Mouse (Mus musculus) midbrain, embryonic 15.5 days (tissue): ENCODE measurements around the gene Lfng. TPM values are rescaled to one million over a fixed set of nuclear protein-coding genes. Genes with fewer than 3 reads are reported as not detected.

Experiments used
- ATAC-seq: fragments of 200-750 bp; cut with Nextera tagmentation; replicated peaks from 2 replicates; pipeline ENCODE4 v1.8.0; 2017; ENCODE audit warnings: moderate TSS enrichment
- H3K27ac ChIP-seq: fragments of 300-500 bp; sonication (generic); 2 replicates; pipeline ENCODE4 v1.5.1; 2015; ENCODE audit warnings: mild to moderate bottlenecking, inconsistent platforms
- H3K27me3 ChIP-seq: fragments of 300-500 bp; sonication (generic); replicated peaks from 2 replicates; pipeline ENCODE4 v1.6.1; 2015; ENCODE audit warnings: inconsistent platforms
- H3K36me3 ChIP-seq: fragments of 300-500 bp; sonication (generic); replicated peaks from 2 replicates; pipeline ENCODE4 v1.6.1; 2015; ENCODE audit warnings: inconsistent platforms
- H3K4me1 ChIP-seq: fragments of 300-500 bp; sonication (generic); 2 replicates; pipeline ENCODE4 v1.6.1; 2015; ENCODE audit warnings: inconsistent platforms
- H3K4me2 ChIP-seq: fragments of 300-500 bp; sonication (generic); 2 replicates; pipeline ENCODE4 v1.6.1; 2015; ENCODE audit warnings: inconsistent platforms, mild to moderate bottlenecking, moderate library complexity
- H3K4me3 ChIP-seq: fragments of 300-500 bp; sonication (generic); 2 replicates; pipeline ENCODE4 v1.5.1; 2015; ENCODE audit warnings: mild to moderate bottlenecking, inconsistent platforms
- H3K9ac ChIP-seq: fragments of 300-500 bp; sonication (generic); 2 replicates; pipeline ENCODE4 v1.6.1; 2015; ENCODE audit warnings: mild to moderate bottlenecking, inconsistent platforms
- H3K9me3 ChIP-seq: fragments of 300-500 bp; sonication (generic); 2 replicates; pipeline ENCODE4 v1.6.1; 2016; ENCODE audit warnings: inconsistent platforms
- WGBS: fragments of 180-500 bp; shearing (Covaris S2); methylation state at CpG from one replicate; pipeline ENCODE4 v1.1.7; 2015; ENCODE audit warnings: mixed read lengths; 5-methylcytosine and 5-hydroxymethylcytosine counted together
- polyA plus RNA-seq: library from polyadenylated mRNA; unstranded; fragments of >200 nt; fragmentation: Nextera tagmentation; extraction: Ambion mirVana; gene quantifications from 2 replicates; pipeline ENCODE4 v1.2.1, GENCODE M21; 2015

Gene Lfng
- polyA plus RNA-seq, 1 experiment from 2014 or later = 20.4 TPM

- no peak overlapping the region for H3K9ac ChIP-seq
- ATAC-seq = no peak
- peaks cover 42% of the 10 kb centered on the region for H3K4me1 ChIP-seq
- H3K27ac ChIP-seq = no peak overlapping the region
- H3K4me2 ChIP-seq = no peak overlapping the region
- H3K4me3 ChIP-seq = no peak overlapping the region
- H3K9me3 ChIP-seq = no peaks in the 10 kb centered on the region
- WGBS = 86% methylated on average over 3 of the region's 3 CpGs
- peaks cover 24% of the 10 kb centered on the region; the same call in 1 of the 2 replicates for H3K36me3 ChIP-seq
- no peaks in the 10 kb centered on the region for H3K27me3 ChIP-seq
Measured at GRCm38 (mm10) chr5:140637989-140638388, 30.9 kb downstream of the Lfng start.

- Histone ChIP-seq H3K4me3 (no peak overlapping the region), H3K27me3 (no peaks in the 10 kb centered on the region), H3K36me3 (peaks cover 21% of the 10 kb centered on the region; the same call in 1 of the 2 replicates), H3K4me2 (no peak overlapping the region), H3K9ac (no peak overlapping the region), H3K27ac (no peak overlapping the region), H3K9me3 (no peaks in the 10 kb centered on the region), H3K4me1 (peaks cover 47% of the 10 kb centered on the region)
- 98% methylated on average over 6 of the region's 6 CpGs for WGBS
- ATAC-seq = no peak
Measured at GRCm38 (mm10) chr5:140638484-140638883, 31.4 kb downstream of the Lfng start.

GRCm38 (mm10) chr5:140639312-140639711 lies 32.2 kb downstream of the Lfng start:
- H3K4me2 ChIP-seq = no peak overlapping the region
- peaks cover 55% of the 10 kb centered on the region for H3K4me1 ChIP-seq
- no peak overlapping the region for H3K9ac ChIP-seq
- no peaks in the 10 kb centered on the region for H3K27me3 ChIP-seq
- no peak overlapping the region for H3K27ac ChIP-seq
- no peak overlapping the region for H3K4me3 ChIP-seq
- 82% methylated on average over 4 of the region's 4 CpGs for WGBS
- ATAC-seq = no peak
- peaks cover 16% of the 10 kb centered on the region; the same call in 1 of the 2 replicates for H3K36me3 ChIP-seq
- no peaks in the 10 kb centered on the region for H3K9me3 ChIP-seq

DNA sequence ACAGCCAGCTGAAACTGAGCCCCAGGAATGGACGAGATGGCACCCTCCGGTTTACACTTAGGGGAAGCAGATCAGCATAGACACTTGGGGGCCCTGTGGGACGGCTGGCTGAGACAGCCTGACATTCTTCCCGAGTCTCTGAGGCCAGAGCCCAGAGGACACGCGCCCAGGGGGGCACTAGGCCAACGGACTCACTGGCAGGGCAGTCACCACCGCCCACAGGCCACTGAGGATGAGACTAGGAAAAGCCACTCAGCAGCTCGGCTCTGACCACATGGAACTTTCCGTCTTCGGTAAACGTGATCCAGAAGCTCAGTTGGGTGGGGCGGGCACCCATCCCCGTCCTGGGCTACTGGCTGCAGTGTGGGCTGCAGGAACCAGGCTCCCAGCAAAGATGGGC lies 32.8 kb downstream of the Lfng start:
- WGBS = 81% methylated on average over 14 of the region's 14 CpGs
- Histone ChIP-seq H3K9ac (no peak overlapping the region), H3K4me2 (no peak overlapping the region), H3K27ac (no peak overlapping the region; the same call in 1 of the 2 replicates), H3K9me3 (no peaks in the 10 kb centered on the region), H3K4me1 (peaks cover 59% of the 10 kb centered on the region), H3K4me3 (no peak overlapping the region), H3K36me3 (peaks cover 11% of the 10 kb centered on the region; the same call in 1 of the 2 replicates), H3K27me3 (no peaks in the 10 kb centered on the region)
- ATAC-seq = no peak

DNA sequence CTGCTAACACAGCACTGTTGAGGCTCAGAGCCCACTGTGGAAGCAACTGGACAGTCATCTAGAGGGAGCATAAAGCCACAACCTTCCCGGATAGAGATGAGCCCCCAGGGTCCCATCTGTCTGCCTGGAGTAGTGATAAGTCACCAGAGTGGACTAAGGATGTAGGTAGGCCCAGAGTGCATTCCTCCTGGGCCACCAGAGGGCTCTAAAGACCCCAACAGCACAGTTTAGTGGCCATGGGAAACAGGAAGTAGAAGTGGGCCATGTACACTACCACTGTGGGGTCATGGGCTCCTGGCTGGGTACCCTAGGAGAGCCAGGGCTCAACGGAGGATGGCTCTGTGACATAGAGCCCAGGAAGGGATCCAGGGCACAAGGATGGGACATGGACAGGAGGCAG lies 33.7 kb downstream of the Lfng start:
- H3K36me3 ChIP-seq = peaks cover 3% of the 10 kb centered on the region; the same call in 1 of the 2 replicates
- no peak overlapping the region for H3K4me2 ChIP-seq
- no peaks in the 10 kb centered on the region for H3K27me3 ChIP-seq
- no peak overlapping the region for H3K27ac ChIP-seq
- no peak overlapping the region for H3K9ac ChIP-seq
- H3K9me3 ChIP-seq = no peaks in the 10 kb centered on the region
- H3K4me3 ChIP-seq = no peak overlapping the region
- 83% methylated on average over 2 of the region's 2 CpGs for WGBS
- H3K4me1 ChIP-seq = peaks cover 69% of the 10 kb centered on the region
- no peak for ATAC-seq

DNA sequence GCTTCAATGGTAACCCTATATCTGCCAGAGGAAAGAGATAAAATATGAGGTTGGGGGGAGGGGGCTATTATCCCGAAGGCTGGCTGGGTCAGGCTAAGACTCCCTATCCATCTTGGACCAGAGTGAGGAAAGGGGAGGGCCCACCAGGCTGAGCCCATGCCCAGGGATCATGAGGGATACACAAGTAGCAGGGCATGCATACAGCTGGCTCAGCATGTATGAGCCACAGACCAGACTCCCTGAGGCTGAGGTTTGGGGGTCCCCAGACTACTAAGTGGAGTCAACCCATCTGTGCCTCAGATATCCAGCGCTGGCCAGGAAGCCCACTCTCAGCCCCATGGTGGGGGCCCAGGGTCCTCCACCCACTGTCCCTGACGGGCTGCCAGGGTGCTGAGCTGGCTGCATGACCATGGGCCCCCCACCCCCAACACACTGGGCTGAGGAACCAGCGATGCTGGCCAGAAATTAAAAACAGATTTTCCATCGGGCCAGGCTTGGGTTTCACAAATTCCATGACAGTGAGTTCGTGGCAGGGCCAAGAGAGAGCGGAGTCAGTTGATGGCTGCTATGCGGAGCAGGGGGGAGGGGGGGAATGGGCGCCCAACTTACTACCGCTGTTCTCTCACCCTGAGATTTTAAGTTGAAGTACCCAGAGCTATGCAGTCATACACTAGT lies 34.3 kb downstream of the Lfng start:
- ATAC-seq = 0 out of 2 replicates have a peak, but pooled peaks have one; percentile 13
- Histone ChIP-seq H3K9ac (no peak overlapping the region), H3K9me3 (no peaks in the 10 kb centered on the region), H3K36me3 (no peaks in the 10 kb centered on the region; the same call in 1 of the 2 replicates), H3K27me3 (no peaks in the 10 kb centered on the region), H3K27ac (no peak overlapping the region), H3K4me3 (no peak overlapping the region), H3K4me2 (no peak overlapping the region), H3K4me1 (peaks cover 75% of the 10 kb centered on the region)
- WGBS = 71% methylated on average over 10 of the region's 10 CpGs

DNA sequence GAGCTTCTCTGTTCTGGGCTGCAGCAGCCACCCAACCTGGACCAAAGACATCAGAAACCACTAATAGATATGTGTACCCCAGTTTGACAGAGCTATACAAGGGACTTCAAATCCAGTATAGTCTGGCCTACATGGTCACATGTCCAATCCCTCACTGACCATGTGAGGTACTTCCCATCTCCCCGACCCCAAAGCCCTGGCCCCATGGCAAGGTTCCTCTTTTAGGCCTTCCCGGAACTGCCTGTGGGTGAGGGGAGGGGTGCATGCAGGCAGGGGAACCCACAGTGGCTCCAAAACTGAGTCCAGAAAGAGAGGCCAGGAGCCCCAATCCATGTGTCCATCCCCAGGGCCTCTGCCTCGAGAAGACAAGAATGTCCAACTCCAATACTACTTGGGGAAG lies 35.0 kb downstream of the Lfng start:
- WGBS = 54% methylated on average over 3 of the region's 3 CpGs
- ATAC-seq = no peak
- no peaks in the 10 kb centered on the region; the same call in 1 of the 2 replicates for H3K36me3 ChIP-seq

DNA sequence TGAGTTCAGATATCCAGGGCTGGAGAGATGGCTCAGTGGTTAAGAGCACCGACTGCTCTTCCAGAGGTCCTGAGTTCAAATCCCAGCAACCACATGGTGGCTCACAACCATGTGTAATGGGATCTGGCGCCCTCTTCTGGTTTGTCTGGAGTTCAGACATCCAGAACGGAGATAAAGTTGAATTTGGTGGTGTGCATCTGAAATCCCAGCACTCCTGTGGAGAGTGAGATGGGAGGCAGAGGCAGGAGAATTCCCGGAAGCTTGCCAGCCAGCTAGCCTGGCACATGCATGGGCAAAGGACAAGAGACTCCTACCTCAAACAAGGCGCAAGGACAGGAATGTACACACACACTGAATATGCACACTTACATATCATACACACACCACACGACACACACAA lies 37.1 kb downstream of the Lfng start:
- 88% methylated on average over 6 of the region's 6 CpGs for WGBS
- Histone ChIP-seq H3K4me2 (no peak overlapping the region), H3K36me3 (no peaks in the 10 kb centered on the region; the same call in 1 of the 2 replicates), H3K4me3 (no peak overlapping the region), H3K9ac (no peak overlapping the region), H3K9me3 (no peaks in the 10 kb centered on the region), H3K27ac (no peak overlapping the region), H3K27me3 (no peaks in the 10 kb centered on the region), H3K4me1 (peaks cover 79% of the 10 kb centered on the region)
- ATAC-seq = no peak

More for the DNA sequence above, 35.0 kb downstream of the Lfng start:
- Histone ChIP-seq H3K4me3 (no peak overlapping the region), H3K27ac (no peak overlapping the region), H3K9me3 (no peaks in the 10 kb centered on the region), H3K9ac (no peak overlapping the region), H3K27me3 (no peaks in the 10 kb centered on the region), H3K4me2 (no peak overlapping the region), H3K4me1 (peaks cover 79% of the 10 kb centered on the region)

DNA sequence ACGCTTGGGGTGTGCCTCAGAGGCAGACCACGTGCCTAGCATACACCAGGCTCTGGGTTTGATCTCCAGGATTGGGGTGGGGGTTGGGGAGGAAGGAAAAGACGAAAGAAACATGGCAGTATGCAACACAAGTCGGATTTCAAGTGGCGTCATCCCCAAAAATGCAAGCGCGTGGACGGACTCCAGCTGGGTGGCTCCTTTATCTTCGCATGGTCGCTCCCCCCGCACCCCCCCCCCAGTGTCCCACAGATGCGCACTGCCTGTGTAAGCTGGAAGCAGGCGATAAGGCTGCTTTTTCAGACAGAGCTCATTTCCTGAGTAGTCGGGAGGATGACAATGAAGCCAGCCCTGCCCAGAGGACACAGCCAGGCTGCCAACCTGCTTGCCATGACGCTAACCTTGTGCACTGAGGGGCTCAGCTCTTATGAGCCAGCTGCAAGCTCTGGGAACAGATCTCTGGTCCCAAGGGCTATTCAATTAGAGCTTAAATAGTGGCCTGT lies 37.6 kb downstream of the Lfng start:
- peaks cover 83% of the 10 kb centered on the region for H3K4me1 ChIP-seq
- 0 out of 2 replicates have a peak overlapping the region, but pooled peaks have one; percentile 15 for H3K9ac ChIP-seq
- ATAC-seq = no peak
- H3K9me3 ChIP-seq = no peaks in the 10 kb centered on the region
- no peak overlapping the region for H3K4me3 ChIP-seq
- 0 out of 2 replicates have a peak overlapping the region, but pooled peaks have one; percentile 12 for H3K27ac ChIP-seq
- H3K27me3 ChIP-seq = no peaks in the 10 kb centered on the region
- WGBS = 69% methylated on average over 15 of the region's 15 CpGs
- no peaks in the 10 kb centered on the region; the same call in 1 of the 2 replicates for H3K36me3 ChIP-seq
- peak overlapping the region; percentile 98 for H3K4me2 ChIP-seq

DNA sequence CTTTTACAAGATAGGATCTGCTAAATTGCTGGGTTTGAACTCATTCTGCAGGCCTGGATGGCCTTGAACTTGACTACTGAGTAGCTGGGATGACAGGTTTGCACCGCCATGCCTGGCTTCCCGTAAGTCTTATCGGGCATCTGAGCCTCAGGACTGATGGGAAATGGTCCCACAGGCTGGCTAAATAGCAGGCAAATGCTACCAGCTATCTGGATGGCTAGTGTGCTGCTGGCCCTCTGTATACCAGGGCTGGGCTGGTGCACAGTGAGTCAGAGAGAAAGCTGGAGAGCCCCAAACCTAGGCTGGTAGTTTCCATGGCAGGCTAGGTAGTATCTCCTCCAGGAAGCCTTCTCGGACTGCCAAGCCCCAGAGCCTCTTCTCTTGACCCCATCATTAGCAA lies 38.3 kb downstream of the Lfng start:
- peaks cover 82% of the 10 kb centered on the region for H3K4me1 ChIP-seq
- peak overlapping the region; percentile 89 for H3K4me3 ChIP-seq
- H3K36me3 ChIP-seq = no peaks in the 10 kb centered on the region
- WGBS = 79% methylated on average over 4 of the region's 4 CpGs
- peak overlapping the region; percentile 98 for H3K4me2 ChIP-seq
- peak overlapping the region; percentile 100; the same call in 1 of the 2 replicates for H3K9ac ChIP-seq
- no peaks in the 10 kb centered on the region for H3K9me3 ChIP-seq
- H3K27ac ChIP-seq = 0 out of 2 replicates have a peak overlapping the region, but pooled peaks have one; percentile 12
- H3K27me3 ChIP-seq = no peaks in the 10 kb centered on the region
- ATAC-seq = no peak

- no peaks in the 10 kb centered on the region for H3K27me3 ChIP-seq
- no peak overlapping the region; the same call in 1 of the 2 replicates for H3K27ac ChIP-seq
- peak overlapping the region; percentile 89 for H3K4me3 ChIP-seq
- ATAC-seq = no peak
- peak overlapping the region; percentile 100 for H3K9ac ChIP-seq
- H3K4me1 ChIP-seq = peaks cover 74% of the 10 kb centered on the region
- no peaks in the 10 kb centered on the region for H3K9me3 ChIP-seq
- H3K4me2 ChIP-seq = peak overlapping the region; percentile 98
- H3K36me3 ChIP-seq = no peaks in the 10 kb centered on the region
- WGBS = 71% methylated on average over 6 of the region's 6 CpGs
Measured at GRCm38 (mm10) chr5:140646171-140646570, 39.1 kb downstream of the Lfng start.

GRCm38 (mm10) chr5:140647031-140647760 lies 40.1 kb downstream of the Lfng start:
- Histone ChIP-seq H3K27ac (peak overlapping the region; percentile 93), H3K9me3 (no peaks in the 10 kb centered on the region), H3K4me2 (peak overlapping the region; percentile 98), H3K9ac (peak overlapping the region; percentile 100), H3K36me3 (no peaks in the 10 kb centered on the region), H3K27me3 (no peaks in the 10 kb centered on the region), H3K4me3 (peak overlapping the region; percentile 89), H3K4me1 (peaks cover 64% of the 10 kb centered on the region)
- 26% methylated on average over 13 of the region's 13 CpGs for WGBS
- no peak for ATAC-seq
